Mouse (Mus musculus) limb, embryonic 12.5 days (tissue): ENCODE measurements around the gene Itprip. TPM values are rescaled to one million over a fixed set of nuclear protein-coding genes. Genes with fewer than 3 reads are reported as not detected.
A peak's percentile ranks its signal among the peaks of the same experiment; 100 is the strongest.

ENCODE experiments used
- ATAC-seq: fragments of 200-750 bp; cut with Nextera tagmentation; 2 replicates; pipeline ENCODE4 v1.8.0; 2017; ENCODE audit warnings: low read depth, moderate TSS enrichment; ENCODE audit not compliant: insufficient number of reproducible peaks, insufficient read depth, low FRiP score, low TSS enrichment
- H3K27ac ChIP-seq: fragments of 300-500 bp; sonication (generic); 2 replicates; pipeline ENCODE4 v1.5.1; 2016; ENCODE audit warnings: mild to moderate bottlenecking, moderate library complexity
- H3K27me3 ChIP-seq: fragments of 300-500 bp; sonication (generic); 2 replicates; pipeline ENCODE4 v1.6.1; 2016; ENCODE audit warnings: mild to moderate bottlenecking, moderate library complexity
- H3K36me3 ChIP-seq: fragments of 300-500 bp; sonication (generic); 2 replicates; pipeline ENCODE4 v1.6.1; 2016; ENCODE audit warnings: mild to moderate bottlenecking, moderate library complexity
- H3K4me1 ChIP-seq: fragments of 300-500 bp; sonication (generic); replicated peaks from 2 replicates; pipeline ENCODE4 v1.6.1; 2016
- H3K4me2 ChIP-seq: fragments of 300-500 bp; sonication (generic); 2 replicates; pipeline ENCODE4 v1.6.1; 2016; ENCODE audit warnings: mild to moderate bottlenecking, moderate library complexity
- H3K4me3 ChIP-seq: fragments of 300-500 bp; sonication (generic); replicated peaks from 2 replicates; pipeline ENCODE4 v1.5.1; 2016; ENCODE audit warnings: mild to moderate bottlenecking
- H3K9ac ChIP-seq: fragments of 300-500 bp; sonication (generic); replicated peaks from 2 replicates; pipeline ENCODE4 v1.6.1; 2016; ENCODE audit warnings: mild to moderate bottlenecking, moderate library complexity
- H3K9me3 ChIP-seq: fragments of 300-500 bp; sonication (generic); 2 replicates; pipeline ENCODE4 v1.6.1; 2016; ENCODE audit warnings: mild to moderate bottlenecking, moderate library complexity
- WGBS: fragments of 180-500 bp; shearing (Covaris S2); methylation state at CpG from one replicate; pipeline ENCODE4 v1.1.7; 2016; 5-methylcytosine and 5-hydroxymethylcytosine counted together
- polyA plus RNA-seq: library from polyadenylated mRNA; unstranded; fragments of >200 nt; fragmentation: Nextera tagmentation; extraction: Ambion mirVana; gene quantifications from 2 replicates; pipeline ENCODE4 v1.2.1, GENCODE M21; 2016

The Itprip gene
- polyA plus RNA-seq, result 29.4 and 29.9 TPM in 2 replicates

GRCm38 (mm10) chr19:47919126-47919965 lies at the start of gene Itprip, which contains the start of gene Cfap43:
Itprip (minus strand) TSS chr19:47919299.
Cfap43 (minus strand) TSS chr19:47919287.
- peak within 1 kb of the TSS; percentile 89 for H3K9ac ChIP-seq

GRCm38 (mm10) chr19:47958181-47958580 lies 39.1 kb upstream of the Itprip start:
- Histone ChIP-seq H3K4me3 (no peak overlapping the region), H3K27ac (no peak overlapping the region), H3K9ac (no peak overlapping the region), H3K4me2 (no peak overlapping the region), H3K9me3 (no peaks in the 10 kb centered on the region), H3K27me3 (no peaks in the 10 kb centered on the region), H3K36me3 (no peaks in the 10 kb centered on the region), H3K4me1 (no peaks in the 10 kb centered on the region)
- ATAC-seq, result no peak
- 66% methylated on average over 13 of the region's 13 CpGs for WGBS

More at GRCm38 (mm10) chr19:47919126-47919965, at the start of gene Itprip, which contains the start of gene Cfap43:
- Histone ChIP-seq H3K4me1 (peaks cover 40% of the 10 kb centered on the region), H3K27me3 (no peaks in the 10 kb centered on the region), H3K4me3 (peak within 1 kb of the TSS; percentile 79), H3K4me2 (peak within 1 kb of the TSS; percentile 79), H3K27ac (peak within 1 kb of the TSS; percentile 95), H3K9me3 (no peaks in the 10 kb centered on the region), H3K36me3 (0 out of 2 replicates have a peak, but pooled peaks cover 3% of the 10 kb centered on the region)
- peak; percentile 74 for ATAC-seq
- under 1% methylated on average over 48 of the region's 48 CpGs for WGBS

- WGBS, result 88% methylated on average over 9 of the region's 9 CpGs
Measured at GRCm38 (mm10) chr19:47953169-47953568, 34.1 kb upstream of the Itprip start.

DNA sequence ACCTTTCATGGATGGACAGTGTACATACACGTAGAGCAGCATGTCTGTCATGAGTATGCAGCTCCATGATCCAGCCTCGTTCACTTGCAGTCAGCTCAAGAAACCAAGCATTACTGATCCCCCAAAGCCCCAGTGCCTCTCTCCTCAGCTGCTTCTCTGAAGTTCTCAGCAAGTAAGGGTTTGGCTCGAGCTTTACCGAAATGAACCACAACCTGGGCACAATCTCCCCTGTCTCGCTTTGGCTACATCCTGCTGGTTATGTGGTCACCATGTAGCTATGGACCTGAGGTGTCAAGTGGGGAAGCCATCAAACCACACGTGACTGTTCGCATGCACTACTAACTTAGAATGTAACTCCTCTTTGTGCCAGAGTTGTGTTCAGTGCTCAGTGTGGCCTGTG lies 31.8 kb upstream of the Itprip start:
- Histone ChIP-seq H3K4me1 (no peaks in the 10 kb centered on the region), H3K36me3 (no peaks in the 10 kb centered on the region), H3K9me3 (no peaks in the 10 kb centered on the region), H3K4me2 (no peak overlapping the region), H3K4me3 (no peak overlapping the region), H3K27me3 (no peaks in the 10 kb centered on the region), H3K27ac (no peak overlapping the region), H3K9ac (no peak overlapping the region)
- WGBS, result 88% methylated on average over 7 of the region's 7 CpGs
- no peak for ATAC-seq

More at GRCm38 (mm10) chr19:47953169-47953568, 34.1 kb upstream of the Itprip start:
- Histone ChIP-seq H3K4me1 (no peaks in the 10 kb centered on the region), H3K27me3 (no peaks in the 10 kb centered on the region), H3K9ac (no peak overlapping the region), H3K27ac (no peak overlapping the region), H3K4me2 (no peak overlapping the region), H3K4me3 (no peak overlapping the region), H3K9me3 (no peaks in the 10 kb centered on the region), H3K36me3 (no peaks in the 10 kb centered on the region)
- no peak for ATAC-seq

GRCm38 (mm10) chr19:47946821-47947465 lies 27.8 kb upstream of the Itprip start:
- no peak overlapping the region for H3K4me3 ChIP-seq
- no peaks in the 10 kb centered on the region for H3K27me3 ChIP-seq
- no peak overlapping the region for H3K27ac ChIP-seq
- no peak for ATAC-seq
- whole genome bisulfite sequencing, result 61% methylated on average over 23 of the region's 23 CpGs
- H3K4me1 ChIP-seq, result no peaks in the 10 kb centered on the region
- H3K9me3 ChIP-seq, result no peaks in the 10 kb centered on the region
- no peak overlapping the region for H3K9ac ChIP-seq
- no peaks in the 10 kb centered on the region for H3K36me3 ChIP-seq
- H3K4me2 ChIP-seq, result peak overlapping the region; percentile 28

- no peaks in the 10 kb centered on the region for H3K9me3 ChIP-seq
- whole genome bisulfite sequencing, result 71% methylated on average over 6 of the region's 6 CpGs
- no peak overlapping the region for H3K4me3 ChIP-seq
- no peak overlapping the region for H3K9ac ChIP-seq
- H3K4me2 ChIP-seq, result no peak overlapping the region
- peaks cover 7% of the 10 kb centered on the region for H3K4me1 ChIP-seq
- H3K27ac ChIP-seq, result no peak overlapping the region
- no peaks in the 10 kb centered on the region for H3K36me3 ChIP-seq
- no peak for ATAC-seq
- H3K27me3 ChIP-seq, result peaks cover 13% of the 10 kb centered on the region
Measured at GRCm38 (mm10) chr19:47939361-47939760, 20.3 kb upstream of the Itprip start.

GRCm38 (mm10) chr19:47937443-47938406 lies 18.6 kb upstream of the Itprip start, which contains the start of gene Cfap58:
Cfap58 (plus strand) TSS chr19:47937675.
- 0 out of 2 replicates have a peak within 1 kb of the TSS, but pooled peaks have one; percentile 27 for H3K9ac ChIP-seq
- peaks cover 7% of the 10 kb centered on the region for H3K4me1 ChIP-seq
- ATAC-seq, result peak; percentile 89
- no peaks in the 10 kb centered on the region for H3K36me3 ChIP-seq
- 8% methylated on average over 41 of the region's 41 CpGs for WGBS
- H3K4me3 ChIP-seq, result peak within 1 kb of the TSS; percentile 36
- H3K27ac ChIP-seq, result no peak within 1 kb of the TSS
- H3K9me3 ChIP-seq, result no peaks in the 10 kb centered on the region
- peaks cover 13% of the 10 kb centered on the region for H3K27me3 ChIP-seq
- H3K4me2 ChIP-seq, result peak within 1 kb of the TSS; percentile 70

GRCm38 (mm10) chr19:47936938-47937337 lies 17.8 kb upstream of the Itprip start:
- whole genome bisulfite sequencing, result 60% methylated on average over 9 of the region's 9 CpGs
- Histone ChIP-seq H3K27ac (no peak overlapping the region), H3K4me2 (peak overlapping the region; percentile 70), H3K9me3 (no peaks in the 10 kb centered on the region), H3K27me3 (peaks cover 13% of the 10 kb centered on the region), H3K4me1 (peaks cover 7% of the 10 kb centered on the region), H3K4me3 (peak overlapping the region; percentile 36), H3K36me3 (no peaks in the 10 kb centered on the region), H3K9ac (no peak overlapping the region)
- ATAC-seq, result no peak

DNA sequence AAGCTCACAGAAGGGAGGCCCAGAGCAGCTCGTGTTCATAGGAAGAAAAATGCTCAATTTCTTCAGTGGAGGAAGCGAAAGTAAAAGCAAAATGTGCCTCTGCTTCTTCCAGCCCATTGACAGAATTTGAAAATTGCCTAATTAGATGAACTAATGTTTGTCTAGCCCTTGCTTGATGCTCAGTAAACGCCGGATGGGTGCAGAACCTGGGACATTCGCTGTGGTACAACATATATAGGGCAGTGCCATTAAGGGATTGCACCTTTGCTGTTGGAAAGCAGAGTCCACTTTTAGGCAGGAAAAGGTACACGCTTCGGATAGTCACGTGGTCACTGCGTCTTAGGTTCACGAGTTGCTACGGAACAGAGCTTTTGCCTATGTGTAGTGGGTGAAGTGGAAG lies 17.4 kb upstream of the Itprip start:
- ATAC-seq, result no peak

GRCm38 (mm10) chr19:47935530-47935929 lies 16.4 kb upstream of the Itprip start:
- H3K36me3 ChIP-seq, result no peaks in the 10 kb centered on the region
- ATAC-seq, result no peak
- WGBS, result 87% methylated on average over 6 of the region's 6 CpGs

More for the DNA sequence above, 17.4 kb upstream of the Itprip start:
- no peak overlapping the region for H3K9ac ChIP-seq
- no peaks in the 10 kb centered on the region for H3K9me3 ChIP-seq
- no peak overlapping the region for H3K4me2 ChIP-seq
- H3K27ac ChIP-seq, result no peak overlapping the region
- H3K36me3 ChIP-seq, result no peaks in the 10 kb centered on the region
- H3K27me3 ChIP-seq, result peaks cover 13% of the 10 kb centered on the region
- WGBS, result 88% methylated on average over 11 of the region's 11 CpGs
- H3K4me3 ChIP-seq, result no peak overlapping the region
- peaks cover 7% of the 10 kb centered on the region for H3K4me1 ChIP-seq

More at GRCm38 (mm10) chr19:47935530-47935929, 16.4 kb upstream of the Itprip start:
- Histone ChIP-seq H3K4me3 (no peak overlapping the region), H3K4me1 (peaks cover 11% of the 10 kb centered on the region), H3K27ac (no peak overlapping the region), H3K9ac (no peak overlapping the region), H3K9me3 (no peaks in the 10 kb centered on the region), H3K4me2 (no peak overlapping the region), H3K27me3 (peaks cover 13% of the 10 kb centered on the region)
